8 mouse cellular contexts compared by ENCODE assay signal in genomic region chr12:102878901-102879300, GRCm38 (mm10). TPM values are rescaled to one million over a fixed set of nuclear protein-coding genes. Genes with fewer than 3 reads are reported as not detected.
A peak's percentile ranks its signal among the peaks of the same experiment; 100 is the strongest.
DNase-seq lines count a peak whose midpoint lies in the region; ATAC-seq and TF ChIP-seq lines count a peak whose summit lies in the region.

No protein-coding gene starts in this region.

- no peaks in the 10 kb centered on the region for H3K27me3 ChIP-seq in kidney, adult 2 months (replicated peaks; ENCODE audit: control insufficient read depth, insufficient read depth, low read length)
- peaks cover 4% of the 10 kb centered on the region; the same call in 1 of the 2 replicates for H3K27me3 ChIP-seq in liver, embryonic 12.5 days (replicated peaks)
- H3K27me3 ChIP-seq in neural tube, embryonic 14.5 days (ENCODE audit: control insufficient read depth, insufficient read depth, low read length) = no peaks in the 10 kb centered on the region

- H3K4me2 ChIP-seq in liver, embryonic 12.5 days = peak overlapping the region; percentile 91
- H3K4me2 ChIP-seq in neural tube, embryonic 14.5 days (ENCODE audit: low read depth, low read length) = peak overlapping the region; percentile 57

- H3K4me1 ChIP-seq in kidney, adult 2 months (ENCODE audit: control insufficient read depth, insufficient read depth, low read length) = peaks cover 3% of the 10 kb centered on the region; the same call in 1 of the 2 replicates
- peaks cover 29% of the 10 kb centered on the region for H3K4me1 ChIP-seq in liver, embryonic 12.5 days
- peaks cover 16% of the 10 kb centered on the region for H3K4me1 ChIP-seq in neural tube, embryonic 14.5 days (ENCODE audit: control insufficient read depth, insufficient read depth, low read length)

- peak overlapping the region; percentile 97 for H3K9ac ChIP-seq in liver, embryonic 12.5 days
- peak overlapping the region; percentile 86; the same call in 1 of the 2 replicates for H3K9ac ChIP-seq in neural tube, embryonic 14.5 days (replicated peaks; ENCODE audit: low read depth, low read length)

- no peak for TF ChIP-seq POLR2A in kidney, adult 2 months (IDR thresholded peaks at IDR 0.05; ENCODE audit: low read depth, low read length)

- peak overlapping the region; percentile 79; the same call in 1 of the 2 replicates for H3K4me3 ChIP-seq in kidney, adult 2 months (ENCODE audit: insufficient read depth, low read depth, low read length)
- peak overlapping the region; percentile 94 for H3K4me3 ChIP-seq in liver, embryonic 12.5 days
- H3K4me3 ChIP-seq in neural tube, embryonic 14.5 days (ENCODE audit: low read depth, low read length) = peak overlapping the region; percentile 89

- ATAC-seq in liver, embryonic 12.5 days = no peak
- no peak for ATAC-seq in neural tube, embryonic 14.5 days (ENCODE audit: low read depth)

- no peak for TF ChIP-seq CTCF in kidney, adult 2 months (conservative IDR thresholded peaks at IDR 0.05; ENCODE audit: insufficient read depth, insufficient read length, low read depth, low read length)

- WGBS in kidney, adult 2 months = 18% methylated on average over 7 of the region's 7 CpGs
- WGBS in liver, embryonic 12.5 days (ENCODE audit: insufficient replicate concordance) = 38% methylated on average over 7 of the region's 7 CpGs
- WGBS in neural tube, embryonic 14.5 days = 27% methylated on average over 7 of the region's 7 CpGs

- intact Hi-C loops in heart, postnatal 14 days (cut with DNase I) = loop anchor here (5.0 kb wide), 3 partner anchors 57 to 137 kb away; partner anchors contain the start of genes Gm20604, Gm28051, Gon7 and Moap1

- H3K27ac ChIP-seq in kidney, adult 2 months (ENCODE audit: insufficient read depth, low read depth, low read length) = peak overlapping the region; percentile 62; the same call in 1 of the 2 replicates
- peak overlapping the region; percentile 53; the same call in 1 of the 2 replicates for H3K27ac ChIP-seq in liver, embryonic 12.5 days
- H3K27ac ChIP-seq in neural tube, embryonic 14.5 days (ENCODE audit: low read depth, low read length) = peak overlapping the region; percentile 71; the same call in 1 of the 2 replicates

- H3K9me3 ChIP-seq in liver, embryonic 12.5 days (replicated peaks) = no peaks in the 10 kb centered on the region
- no peaks in the 10 kb centered on the region for H3K9me3 ChIP-seq in neural tube, embryonic 14.5 days (ENCODE audit: control insufficient read depth, low read length)

- DNase-seq in kidney, adult 2 months = no peak
- no peak for DNase-seq in kidney, postnatal 36 days
- DNase-seq in embryo, embryonic 10.5 days (ENCODE audit: low spot score) = peak; percentile 43
- peak; percentile 2 to 13 for DNase-seq in heart, postnatal 14 days
- no peak for DNase-seq in frontal cortex, postnatal 36 days (ENCODE audit: low spot score in 2 of 2)
- DNase-seq in right cerebral cortex, postnatal 25 days = no peak

- H3K36me3 ChIP-seq in kidney, adult 2 months (ENCODE audit: control insufficient read depth, insufficient read depth, low read length) = no peaks in the 10 kb centered on the region
- no peaks in the 10 kb centered on the region for H3K36me3 ChIP-seq in liver, embryonic 12.5 days
- no peaks in the 10 kb centered on the region for H3K36me3 ChIP-seq in neural tube, embryonic 14.5 days (ENCODE audit: control insufficient read depth, insufficient read depth, low read length)

RNA-seq across cellular contexts. Expression of gene Btbd7, which starts 0.6 kb away (rescaled TPM):
- 11.9 and 12.2 TPM in 2 replicates for polyA plus RNA-seq in kidney, adult 2 months (2012; rRNA removed)
- 10 to 100 TPM; 29.7 to 30.8 TPM for total RNA-seq in heart, postnatal 14 days (2021)
- 7.3 and 7.5 TPM in 2 replicates for polyA plus RNA-seq in liver, embryonic 12.5 days (2016; fragmentation: Nextera tagmentation; extraction: Ambion mirVana)
- 15.1 and 18.0 TPM in 2 replicates for polyA plus RNA-seq in neural tube, embryonic 14.5 days (2014; fragmentation: Nextera tagmentation; extraction: Ambion mirVana)

RNA-seq across cellular contexts. Expression of gene Cox8c, which starts 20.2 kb away (rescaled TPM):
- not detected in 2 replicates for polyA plus RNA-seq in kidney, adult 2 months (2012; rRNA removed)
- not detected for total RNA-seq in heart, postnatal 14 days (2021)
- polyA plus RNA-seq in liver, embryonic 12.5 days (2016; fragmentation: Nextera tagmentation; extraction: Ambion mirVana) = not detected in 2 replicates
- not detected in 2 replicates for polyA plus RNA-seq in neural tube, embryonic 14.5 days (2014; fragmentation: Nextera tagmentation; extraction: Ambion mirVana)

Comparison
In these comparisons a context has a peak if more than half of its experiments do, and no peak if none do; other contexts are left out.
1. DNase-seq: peak in embryo, embryonic 10.5 days (single experiment) and heart, postnatal 14 days (2 of 2); none in kidney, adult 2 months (single experiment), kidney, postnatal 36 days (0 of 2), frontal cortex, postnatal 36 days (0 of 2) and right cerebral cortex, postnatal 25 days (single experiment).
2. Peak in every context shown above with its lines, with median percentiles within 50 percentile points of each other: H3K27ac ChIP-seq and H3K4me3 ChIP-seq.